Mouse (Mus musculus) brain, embryonic 14.5 days (tissue): Measurements from ENCODE around the gene Edar.

Experiments
- CTCF ChIP-seq: fragments of 200-500 bp; IDR thresholded peaks from 2 replicates; pipeline ENCODE4 v1.5.1; 2012; ENCODE audit warnings: inconsistent platforms, mild to moderate bottlenecking, moderate library complexity, borderline replicate concordance; ENCODE audit not compliant: insufficient read depth, insufficient read length; ENCODE audit errors: extremely low read depth
- POLR2A ChIP-seq: fragments of 200-500 bp; IDR thresholded peaks from 2 replicates; pipeline ENCODE4 v1.6.1; 2012; ENCODE audit warnings: mild to moderate bottlenecking, inconsistent platforms, borderline replicate concordance; ENCODE audit not compliant: poor library complexity, insufficient read depth, insufficient read length, severe bottlenecking; ENCODE audit errors: extremely low read depth

DNA sequence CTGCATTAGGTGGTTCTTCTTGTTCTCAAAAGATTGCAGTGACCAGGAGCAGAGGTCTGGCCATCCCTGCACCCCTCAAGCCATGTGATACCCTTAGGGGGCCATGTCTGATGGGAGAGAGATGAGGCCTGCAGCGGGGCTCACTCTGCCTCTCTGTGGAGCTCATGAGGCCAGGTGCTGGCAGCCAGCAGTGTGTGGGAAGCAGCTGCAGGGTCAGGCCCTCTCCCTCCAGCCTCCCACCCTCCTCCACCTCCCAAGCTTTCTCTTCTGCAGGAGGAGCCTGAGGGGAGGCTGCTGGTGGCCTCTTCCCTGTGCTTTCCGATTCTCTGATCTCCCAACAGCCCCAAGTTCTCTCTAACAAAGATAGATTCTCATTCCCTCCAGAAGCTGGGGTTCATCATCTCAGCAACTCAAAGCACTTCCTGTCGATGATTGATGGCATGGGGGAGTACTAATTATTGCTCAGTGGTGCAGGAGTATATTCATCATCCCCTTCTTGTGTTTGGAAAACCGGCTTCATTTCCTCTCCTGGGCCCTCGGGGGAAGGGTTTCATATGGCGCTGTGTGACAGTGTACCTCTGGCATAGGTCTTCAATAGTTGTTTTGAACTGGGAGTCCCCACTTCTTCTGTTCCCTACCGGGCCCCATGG, 38.9 kb downstream of the Edar start:
- TF ChIP-seq CTCF (no peak), POLR2A (no peak)
